Mouse (Mus musculus) ES-E14 (cell line): ENCODE measurements around the gene Stum. TPM values are rescaled to one million over a fixed set of nuclear protein-coding genes. Genes with fewer than 3 reads are reported as not detected.
"Not testable (repeated sequence)": the region's sequence is repeated elsewhere in the genome, so short reads cannot be mapped to it uniquely, and the experiment has no call there.

Source experiments
- DNase-seq: peaks from one replicate; pipeline ENCODE4 v3.0.0-alpha.2; 2013; ENCODE audit warnings: low read depth, low spot score
- H3K27ac ChIP-seq: 2 replicates; pipeline ENCODE4 v1.5.1; 2012; ENCODE audit warnings: low read depth, mild to moderate bottlenecking, low read length, moderate library complexity, mixed read lengths; ENCODE audit not compliant: poor library complexity, insufficient read depth, severe bottlenecking
- H3K36me3 ChIP-seq: 2 replicates; pipeline ENCODE4 v1.6.1; 2012; ENCODE audit warnings: mild to moderate bottlenecking, low read length, moderate library complexity, mixed read lengths; ENCODE audit not compliant: control insufficient read depth, poor library complexity, insufficient read depth, severe bottlenecking
- H3K4me1 ChIP-seq, 2 experiments: fragments of 150-350 bp in 1 of 2; sonication (generic) in 1 of 2; 2 replicates each; pipeline ENCODE4 v1.6.1; 2012; ENCODE audit warnings: low read length in 2 of 2, mild to moderate bottlenecking in 1 of 2, mixed read lengths in 1 of 2; ENCODE audit not compliant: control insufficient read depth in 2 of 2, insufficient read depth in 2 of 2, poor library complexity in 1 of 2
- H3K4me3 ChIP-seq, 2 experiments: fragments of 150-350 bp in 1 of 2; sonication (generic) in 1 of 2; 2 replicates each; pipeline ENCODE4 v1.5.1; 2012; ENCODE audit warnings: low read length in 2 of 2, low read depth in 1 of 2, mild to moderate bottlenecking in 1 of 2, mixed read lengths in 1 of 2; ENCODE audit not compliant: insufficient read depth in 1 of 2, poor library complexity in 1 of 2, severe bottlenecking in 1 of 2
- H3K9ac ChIP-seq: 2 replicates; pipeline ENCODE4 v1.6.1; 2012; ENCODE audit warnings: low read depth, mild to moderate bottlenecking, low read length, mixed read lengths; ENCODE audit not compliant: poor library complexity, insufficient read depth, severe bottlenecking
- H3K9me3 ChIP-seq: fragments of 150-350 bp; sonication (generic); 2 replicates; pipeline ENCODE4 v1.6.1; 2012; ENCODE audit warnings: low read depth, mild to moderate bottlenecking, low read length; ENCODE audit not compliant: control insufficient read depth, insufficient read depth
- CHD2 ChIP-seq: IDR thresholded peaks from 2 replicates; pipeline ENCODE4 v1.6.1; 2014; ENCODE audit warnings: mild to moderate bottlenecking, low read depth, low read length, inconsistent platforms
- HCFC1 ChIP-seq: IDR thresholded peaks from 2 replicates; pipeline ENCODE4 v1.6.1; 2012; ENCODE audit warnings: low read length, inconsistent platforms, borderline replicate concordance; ENCODE audit not compliant: insufficient read depth
- MAFK ChIP-seq: IDR thresholded peaks from 2 replicates; pipeline ENCODE4 v1.6.1; 2014; ENCODE audit warnings: mild to moderate bottlenecking, low read depth, low read length, inconsistent platforms; ENCODE audit not compliant: insufficient read depth
- ZC3H11A ChIP-seq: IDR thresholded peaks from 2 replicates; pipeline ENCODE4 v1.6.1; 2012; ENCODE audit warnings: low read depth, mild to moderate bottlenecking, inconsistent platforms, low read length, borderline replicate concordance
- ZNF384 ChIP-seq: IDR thresholded peaks from 2 replicates; pipeline ENCODE4 v1.6.1; 2012; ENCODE audit warnings: low read depth, low read length, inconsistent platforms
- in situ Hi-C, 2 experiments: fragments of 600-800 bp; cut with MboI; formaldehyde crosslinking; loops; one replicate each; pipeline ENCODE4 v1.15.1; 2025; ENCODE audit warnings: low sequenced_read_pairs in 2 of 2, inconsistent platforms in 1 of 2; ENCODE audit not compliant: unreplicated experiment in 2 of 2
- total RNA-seq: library from RNA; depleted of rRNA; stranded (reverse); fragments of 300-350 nt; gene quantifications from 2 replicates; pipeline ENCODE4 v1.2.3, GENCODE M21; 2012

The Stum gene
- total RNA-seq, 1 experiment = 0.18 TPM

DNA sequence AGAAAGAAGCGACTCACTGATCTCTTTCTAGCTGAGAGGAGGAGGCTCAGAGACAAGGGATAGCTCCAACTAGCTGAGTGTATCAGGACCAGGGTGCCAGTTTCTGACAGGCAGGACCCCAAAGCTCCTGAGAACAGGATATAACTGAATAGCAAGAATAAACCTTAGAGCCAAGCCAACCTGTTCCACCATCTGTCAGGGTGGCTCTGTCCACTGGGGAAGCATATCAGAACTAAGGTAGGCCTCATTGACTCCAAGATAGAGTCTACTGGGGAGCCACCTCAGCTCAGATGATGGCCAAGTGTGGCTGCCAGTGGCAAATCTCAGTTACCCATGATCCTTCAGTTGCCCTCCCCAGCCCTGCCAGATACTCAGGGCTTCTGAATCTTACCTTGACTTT is 42.0 kb upstream of the Stum start:
- TF ChIP-seq ZC3H11A (no peak), HCFC1 (no peak), ZNF384 (no peak), MAFK (no peak), CHD2 (no peak)

GRCm38 (mm10) chr1:180523320-180523719 is 40.0 kb upstream of the Stum start:
- TF ChIP-seq ZNF384 (no peak), HCFC1 (no peak), MAFK (no peak), CHD2 (no peak), ZC3H11A (no peak)
- Histone ChIP-seq H3K36me3 (no peaks in the 10 kb centered on the region), H3K9ac (no peak overlapping the region), H3K9me3 (no peaks in the 10 kb centered on the region), H3K4me3 (no peak overlapping the region), H3K27ac (no peak overlapping the region), H3K4me1 (no peaks in the 10 kb centered on the region; a peak in 1 of 4 replicates)
- in situ Hi-C loops = no loop called here
- no peak for DNase-seq

More for the DNA sequence above, 42.0 kb upstream of the Stum start:
- no peak overlapping the region for H3K27ac ChIP-seq
- no peak for DNase-seq
- H3K36me3 ChIP-seq = no peaks in the 10 kb centered on the region
- H3K4me3 ChIP-seq = no peak overlapping the region
- H3K9me3 ChIP-seq = no peaks in the 10 kb centered on the region
- in situ Hi-C loops = no loop called here
- H3K9ac ChIP-seq = no peak overlapping the region
- H3K4me1 ChIP-seq = peaks cover 0 to 2% of the 10 kb centered on the region in 2 experiments; a peak in 1 of 4 replicates

GRCm38 (mm10) chr1:180520190-180520589 is 36.9 kb upstream of the Stum start:
- no peak for DNase-seq
- no peak for TF ChIP-seq CHD2
- no peak for TF ChIP-seq ZC3H11A
- Histone ChIP-seq H3K4me1 (no peaks in the 10 kb centered on the region; a peak in 1 of 4 replicates), H3K9me3 (no peaks in the 10 kb centered on the region), H3K36me3 (no peaks in the 10 kb centered on the region), H3K9ac (no peak overlapping the region), H3K27ac (no peak overlapping the region), H3K4me3 (no peak overlapping the region)
- in situ Hi-C loops = no loop called here

DNA sequence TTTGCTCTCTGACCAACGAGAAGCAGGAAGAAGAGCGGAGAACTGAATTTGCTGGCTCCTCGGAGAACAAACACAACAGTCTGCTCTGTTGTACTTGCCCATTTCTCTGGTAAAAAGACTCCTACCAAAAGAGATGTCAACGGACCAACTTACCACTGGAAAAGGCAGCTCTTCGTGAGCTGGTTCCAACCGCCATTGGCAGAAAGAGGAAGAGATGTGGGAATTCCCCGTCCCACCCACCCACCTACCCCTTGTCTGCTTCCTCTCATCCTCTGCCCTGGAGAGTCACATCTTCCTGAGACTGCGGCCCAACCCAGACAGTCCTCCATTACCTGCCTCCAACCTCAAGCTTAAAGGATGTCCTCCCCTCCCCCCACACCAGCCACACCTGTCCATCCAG is 36.2 kb upstream of the Stum start:
- H3K9ac ChIP-seq = no peak overlapping the region
- no peaks in the 10 kb centered on the region for H3K9me3 ChIP-seq
- no peak overlapping the region for H3K27ac ChIP-seq
- no peaks in the 10 kb centered on the region; a peak in 1 of 4 replicates for H3K4me1 ChIP-seq
- no peak overlapping the region for H3K4me3 ChIP-seq
- H3K36me3 ChIP-seq = no peaks in the 10 kb centered on the region
- TF ChIP-seq CHD2 (no peak), HCFC1 (no peak), MAFK (no peak), ZNF384 (no peak), ZC3H11A (no peak)
- no peak for DNase-seq
- in situ Hi-C loops = no loop called here

GRCm38 (mm10) chr1:180518899-180519298 is 35.6 kb upstream of the Stum start:
- H3K9me3 ChIP-seq, DNase-seq, H3K4me1 ChIP-seq, H3K9ac ChIP-seq, H3K27ac ChIP-seq, in situ Hi-C loops, H3K4me3 ChIP-seq, H3K36me3 ChIP-seq: not testable (repeated sequence)
